Mouse (Mus musculus) right cerebral cortex, adult 2 months (tissue): ENCODE results near the gene Fam83e.

Experiments used
- DNase-seq, 2 experiments: peaks; one replicate each; pipeline ENCODE4 v3.0.0; 2021 to 2022; ENCODE audit warnings: low spot score in 2 of 2

The Fam83e gene

GRCm38 (mm10) chr7:45701607-45702006 is 19.4 kb upstream of the Fam83e start:
- no peak for DNase-seq

- DNase-seq, result no peak
These were observed 18.7 kb upstream of the Fam83e start for GRCm38 (mm10) chr7:45702316-45702715.

GRCm38 (mm10) chr7:45702809-45703520 is 18.0 kb upstream of the Fam83e start:
- no peak for DNase-seq

- DNase-seq, result no peak
These were observed 17.4 kb upstream of the Fam83e start for GRCm38 (mm10) chr7:45703521-45704033.

- DNase-seq, result peak; percentile 78 to 83
These were observed 16.9 kb upstream of the Fam83e start for GRCm38 (mm10) chr7:45704046-45704559.

- peak; percentile 99 to 100 for DNase-seq
These were observed 16.1 kb upstream of the Fam83e start, which contains the start of gene Dbp for GRCm38 (mm10) chr7:45704730-45705442. Dbp (plus strand) TSS chr7:45705088.

- DNase-seq, result no peak
These were observed 15.6 kb upstream of the Fam83e start for GRCm38 (mm10) chr7:45705443-45705864.

GRCm38 (mm10) chr7:45705873-45706281 is 15.1 kb upstream of the Fam83e start:
- peak; percentile 71 to 75 for DNase-seq

- peak; percentile 74 to 75 for DNase-seq
These were observed 14.2 kb upstream of the Fam83e start for GRCm38 (mm10) chr7:45706721-45707241.

- DNase-seq, result peak; percentile 94 to 95
These were observed 13.5 kb upstream of the Fam83e start for GRCm38 (mm10) chr7:45707375-45707967.

- DNase-seq, result no peak
These were observed 12.7 kb upstream of the Fam83e start for GRCm38 (mm10) chr7:45708221-45708761.

- DNase-seq, result peak in 1 of 2 experiments; percentile 58
These were observed 12.0 kb upstream of the Fam83e start for GRCm38 (mm10) chr7:45709036-45709435.

GRCm38 (mm10) chr7:45709677-45710355 is 11.2 kb upstream of the Fam83e start:
- DNase-seq, result no peak

GRCm38 (mm10) chr7:45710477-45711191 is 10.4 kb upstream of the Fam83e start:
- DNase-seq, result no peak

- no peak for DNase-seq
These were observed 9.5 kb upstream of the Fam83e start for GRCm38 (mm10) chr7:45711316-45712021.

- no peak for DNase-seq
These were observed 8.8 kb upstream of the Fam83e start for GRCm38 (mm10) chr7:45712022-45712757.

GRCm38 (mm10) chr7:45713396-45713795 is 7.6 kb upstream of the Fam83e start:
- DNase-seq, result no peak

- DNase-seq, result no peak
These were observed 7.0 kb upstream of the Fam83e start for GRCm38 (mm10) chr7:45713881-45714520.
